ENCODE assay signal across 8 mouse cellular contexts in the genomic region with DNA sequence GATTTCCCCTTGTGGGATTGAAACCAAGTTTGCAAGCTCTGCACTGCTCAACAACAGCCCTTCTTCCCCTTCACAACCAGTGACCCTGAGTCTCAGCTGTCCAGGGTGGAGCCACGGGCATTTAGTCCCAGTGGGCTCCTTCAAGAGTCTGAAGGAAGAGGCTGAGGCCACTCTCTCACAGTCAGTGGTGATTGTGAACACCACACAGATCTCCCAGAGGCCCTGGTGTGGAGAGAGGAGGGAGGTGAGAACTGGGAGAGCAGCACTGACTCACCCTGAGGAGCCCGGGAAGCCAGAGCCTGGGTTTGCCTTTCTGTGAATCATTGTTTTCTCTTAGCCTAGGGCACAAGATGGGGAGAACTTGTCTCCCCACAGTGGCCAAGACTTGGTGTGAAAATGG. TPM values are rescaled to one million over a fixed set of nuclear protein-coding genes. Genes with fewer than 3 reads are reported as not detected.
DNase-seq lines count a peak whose midpoint lies in the region; ATAC-seq and TF ChIP-seq lines count a peak whose summit lies in the region.
"Had no signal": no experiment of that assay in that cellular context is flagged by ENCODE, and none has a peak within 500 bp of the region (broad histone marks: within the 10 kb centered on the region; RNA-seq: fewer than 3 reads in every experiment).

No protein-coding gene starts in this region.

- H3K9me3 ChIP-seq in neural tube, embryonic 11.5 days (ENCODE audit: control insufficient read depth, low read length): no peaks in the 10 kb centered on the region
- H3K9me3 ChIP-seq in hindbrain, embryonic 13.5 days: no peaks in the 10 kb centered on the region
- H3K9me3 ChIP-seq in midbrain, postnatal 0 days (ENCODE audit: low read length): no peaks in the 10 kb centered on the region

- H3K4me1 ChIP-seq in neural tube, embryonic 11.5 days (ENCODE audit: control insufficient read depth, insufficient read depth, low read length): peaks cover 24% of the 10 kb centered on the region
- peaks cover 72% of the 10 kb centered on the region for H3K4me1 ChIP-seq in hindbrain, embryonic 13.5 days (replicated peaks)
- H3K4me1 ChIP-seq in midbrain, postnatal 0 days (ENCODE audit: insufficient read depth, low read length): peaks cover 20% of the 10 kb centered on the region; the same call in 1 of the 2 replicates

- WGBS in neural tube, embryonic 11.5 days: 35% methylated on average over 2 of the region's 2 CpGs
- WGBS in hindbrain, embryonic 13.5 days: 30% methylated on average over 2 of the region's 2 CpGs
- 16% methylated on average over 2 of the region's 2 CpGs for WGBS in midbrain, postnatal 0 days

- peak overlapping the region; percentile 81 for H3K4me2 ChIP-seq in neural tube, embryonic 11.5 days (ENCODE audit: low read depth)
- peak overlapping the region; percentile 82 for H3K4me2 ChIP-seq in hindbrain, embryonic 13.5 days
- peak overlapping the region; percentile 87 for H3K4me2 ChIP-seq in midbrain, postnatal 0 days (ENCODE audit: low read depth, low read length, poor library complexity, severe bottlenecking)

- no peak for ATAC-seq in neural tube, embryonic 11.5 days (ENCODE audit: insufficient read depth, low FRiP score, low TSS enrichment)
- no peak for ATAC-seq in hindbrain, embryonic 13.5 days (ENCODE audit: low FRiP score)
- ATAC-seq in midbrain, postnatal 0 days (ENCODE audit: low FRiP score): no peak
- ATAC-seq in activated CD4-positive, CD25-positive, alpha-beta regulatory T cell, adult 4 months: no peak

- DNase-seq in neural tube, embryonic 11.5 days (ENCODE audit: low spot score): no peak
- DNase-seq in neural tube, embryonic 10.5 days (ENCODE audit: extremely low spot score, low spot score): no peak
- peak; percentile 93 for DNase-seq in fibroblast of lung, adult 2 months (ENCODE audit: low read depth)
- DNase-seq in midbrain, postnatal 0 days (ENCODE audit: low spot score): no peak
- no peak for DNase-seq in embryo, embryonic 10.5 days (ENCODE audit: low spot score)

- H3K36me3 ChIP-seq in neural tube, embryonic 11.5 days (ENCODE audit: control insufficient read depth, insufficient read depth, low read length): peaks cover 5% of the 10 kb centered on the region; the same call in 1 of the 2 replicates
- H3K36me3 ChIP-seq in hindbrain, embryonic 13.5 days: peaks cover 24% of the 10 kb centered on the region
- H3K36me3 ChIP-seq in midbrain, postnatal 0 days (ENCODE audit: insufficient read depth, low read length): peaks cover 7% of the 10 kb centered on the region

- peak overlapping the region; percentile 95 for H3K27ac ChIP-seq in neural tube, embryonic 11.5 days (ENCODE audit: low read depth, low read length)
- peak overlapping the region; percentile 98 for H3K27ac ChIP-seq in hindbrain, embryonic 13.5 days
- H3K27ac ChIP-seq in midbrain, postnatal 0 days (ENCODE audit: low read depth, low read length): peak overlapping the region; percentile 92

- no peak for TF ChIP-seq CTCF in midbrain, postnatal 0 days (IDR thresholded peaks at IDR 0.05)

- peak overlapping the region; percentile 99 for H3K9ac ChIP-seq in neural tube, embryonic 11.5 days (ENCODE audit: low read length)
- H3K9ac ChIP-seq in hindbrain, embryonic 13.5 days: peak overlapping the region; percentile 99
- H3K9ac ChIP-seq in midbrain, postnatal 0 days (replicated peaks; ENCODE audit: low read length, poor library complexity, severe bottlenecking): peak overlapping the region; percentile 92

- H3K4me3 ChIP-seq in neural tube, embryonic 11.5 days (ENCODE audit: low read depth, low read length): peak overlapping the region; percentile 92
- peak overlapping the region; percentile 92 for H3K4me3 ChIP-seq in hindbrain, embryonic 13.5 days
- peak overlapping the region; percentile 97; the same call in 1 of the 2 replicates for H3K4me3 ChIP-seq in midbrain, postnatal 0 days (ENCODE audit: low read depth, low read length)
- H3K4me3 ChIP-seq: erythroblast, embryonic 14.5 days had no signal

- H3K27me3 ChIP-seq in neural tube, embryonic 11.5 days (ENCODE audit: control insufficient read depth, insufficient read depth, low read length): no peaks in the 10 kb centered on the region
- H3K27me3 ChIP-seq in hindbrain, embryonic 13.5 days: no peaks in the 10 kb centered on the region
- H3K27me3 ChIP-seq in midbrain, postnatal 0 days (ENCODE audit: insufficient read depth, low read length): no peaks in the 10 kb centered on the region

RNA-seq across cellular contexts. Expression of a gene that starts 19.2 kb away (rescaled TPM):
- 142 and 145 TPM in 2 replicates for polyA plus RNA-seq in neural tube, embryonic 11.5 days (2014; fragmentation: Nextera tagmentation; extraction: Ambion mirVana)
- 160 and 165 TPM in 2 replicates for polyA plus RNA-seq in hindbrain, embryonic 13.5 days (2015; fragmentation: Nextera tagmentation; extraction: Ambion mirVana)
- 59.6 and 80.3 TPM in 2 replicates for total RNA-seq in midbrain, postnatal 0 days (2014; rRNA removed)
- polyA plus RNA-seq in midbrain, postnatal 0 days (2015; fragmentation: Nextera tagmentation; extraction: Ambion mirVana): 38.9 and 46.8 TPM in 2 replicates
- polyA plus RNA-seq in activated CD4-positive, CD25-positive, alpha-beta regulatory T cell, adult 4 months (2017; shearing (Covaris generic)): 10 to 100 TPM; 45.7 to 54.0 TPM

RNA-seq across cellular contexts. Expression of a gene that starts 28.0 kb away (rescaled TPM):
- not detected in 2 replicates for polyA plus RNA-seq in neural tube, embryonic 11.5 days (2014; fragmentation: Nextera tagmentation; extraction: Ambion mirVana)
- not detected in 2 replicates for polyA plus RNA-seq in hindbrain, embryonic 13.5 days (2015; fragmentation: Nextera tagmentation; extraction: Ambion mirVana)
- total RNA-seq in midbrain, postnatal 0 days (2014; rRNA removed): 0.42 TPM in 1 of 2 replicates, not detected in the other
- polyA plus RNA-seq in midbrain, postnatal 0 days (2015; fragmentation: Nextera tagmentation; extraction: Ambion mirVana): not detected in 2 replicates
- not detected for polyA plus RNA-seq in activated CD4-positive, CD25-positive, alpha-beta regulatory T cell, adult 4 months (2017; shearing (Covaris generic))
- polyA plus RNA-seq: erythroblast, embryonic 14.5 days had no signal

RNA-seq across cellular contexts. Expression of a gene that starts 49.3 kb away (rescaled TPM):
- polyA plus RNA-seq in neural tube, embryonic 11.5 days (2014; fragmentation: Nextera tagmentation; extraction: Ambion mirVana): 185 and 195 TPM in 2 replicates
- 154 and 163 TPM in 2 replicates for polyA plus RNA-seq in hindbrain, embryonic 13.5 days (2015; fragmentation: Nextera tagmentation; extraction: Ambion mirVana)
- 236 and 250 TPM in 2 replicates for total RNA-seq in midbrain, postnatal 0 days (2014; rRNA removed)
- 196 and 210 TPM in 2 replicates for polyA plus RNA-seq in midbrain, postnatal 0 days (2015; fragmentation: Nextera tagmentation; extraction: Ambion mirVana)
- 100 to 1,000 TPM; 163 to 193 TPM for polyA plus RNA-seq in activated CD4-positive, CD25-positive, alpha-beta regulatory T cell, adult 4 months (2017; shearing (Covaris generic))
